Mouse (Mus musculus) large intestine, adult 2 months (tissue): ENCODE data around the gene Akap7. TPM values are rescaled to one million over a fixed set of nuclear protein-coding genes. Genes with fewer than 3 reads are reported as not detected.
A peak's percentile ranks its signal among the peaks of the same experiment; 100 is the strongest.

Source experiments
- DNase-seq: peaks from one replicate; pipeline ENCODE4 v3.0.0-alpha.2; 2012; ENCODE audit warnings: low read depth, low spot score
- WGBS: fragments of 180-500 bp; shearing (Covaris S2); methylation state at CpG from one replicate; pipeline ENCODE4 v1.1.7; 2018; 5-methylcytosine and 5-hydroxymethylcytosine counted together
- polyA plus RNA-seq: library from polyadenylated mRNA; depleted of rRNA; stranded (reverse); fragments of >200 nt; gene quantifications from 2 replicates; pipeline ENCODE4 v1.2.3, GENCODE M21; 2012

Akap7 gene
- polyA plus RNA-seq, 1 experiment: 10.4 TPM

DNA sequence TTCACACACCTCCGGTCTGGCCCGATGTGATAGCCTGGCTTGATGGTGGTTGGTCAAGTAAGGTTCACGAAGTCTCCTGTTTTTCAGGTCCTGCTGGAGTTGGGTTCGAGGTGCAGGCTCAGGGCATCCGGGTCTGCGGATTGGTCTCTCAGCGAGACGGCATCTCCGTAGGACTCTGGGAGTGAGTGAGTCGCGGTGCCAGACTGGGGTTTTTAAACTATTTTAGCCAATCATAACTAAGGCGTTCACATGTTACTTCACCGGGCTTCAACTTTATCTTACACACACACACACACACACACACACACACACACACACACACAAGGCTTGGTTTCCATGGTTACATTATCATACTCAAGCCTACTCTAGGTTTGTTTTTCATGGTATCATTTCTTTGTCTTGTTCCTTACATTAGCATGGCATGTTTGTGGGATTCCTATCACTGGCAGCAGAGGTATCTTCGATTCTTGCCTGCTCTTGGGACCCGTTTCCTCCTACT is 8.6 kb downstream of the Akap7 start:
- 97% methylated on average over 15 of the region's 15 CpGs for WGBS
- no peak for DNase-seq

DNA sequence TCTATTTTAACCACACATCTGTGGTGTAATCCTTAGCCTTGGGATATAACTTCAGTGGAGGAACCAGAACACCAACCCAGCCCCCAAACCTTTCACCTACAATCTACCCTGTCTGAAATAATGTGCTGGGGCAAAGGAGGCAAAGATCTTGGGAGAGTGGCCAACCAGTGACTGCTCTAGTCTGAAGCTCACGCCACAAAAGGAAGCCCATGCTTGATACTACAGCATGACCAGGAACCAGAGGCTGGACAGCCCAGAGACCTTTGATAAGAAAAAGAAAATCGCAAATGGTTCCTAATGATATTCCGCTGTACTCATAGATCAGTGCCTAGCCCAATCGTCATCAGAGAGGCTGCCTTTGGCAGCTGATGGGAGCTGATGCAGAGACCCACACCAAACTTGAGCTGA is 9.4 kb downstream of the Akap7 start:
- no peak for DNase-seq
- 64% methylated on average over 4 of the region's 4 CpGs for WGBS

DNA sequence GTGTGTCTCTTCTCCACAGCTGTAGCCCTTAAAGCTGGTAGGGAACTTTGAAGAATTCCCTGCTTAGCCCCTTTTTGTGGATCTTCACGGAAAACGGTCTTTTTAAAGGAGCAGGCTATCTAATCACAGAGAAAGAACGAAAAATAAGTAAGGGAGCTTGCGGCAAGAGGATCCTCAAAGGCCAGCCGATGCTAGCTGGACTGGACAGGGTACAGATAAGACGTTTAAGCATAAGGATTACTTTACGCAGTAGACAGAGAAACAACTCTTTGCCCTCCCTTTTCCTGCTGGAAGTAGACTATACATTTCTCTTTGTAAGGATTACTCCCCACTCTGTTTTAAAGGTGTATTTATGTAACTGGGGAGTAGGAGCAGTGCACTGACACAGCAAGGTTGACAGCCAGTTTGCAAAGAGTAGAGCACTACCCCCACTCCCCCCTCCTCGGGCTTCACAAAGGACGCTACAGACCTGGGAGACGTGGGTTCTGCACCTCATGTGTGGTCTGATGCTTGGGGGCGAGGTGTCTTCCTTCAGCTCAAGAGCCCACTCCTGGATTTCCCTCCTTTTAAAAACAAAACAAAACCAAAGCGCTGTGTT is 9.9 kb downstream of the Akap7 start:
- no peak for DNase-seq
- 35% methylated on average over 12 of the region's 12 CpGs for WGBS

DNA sequence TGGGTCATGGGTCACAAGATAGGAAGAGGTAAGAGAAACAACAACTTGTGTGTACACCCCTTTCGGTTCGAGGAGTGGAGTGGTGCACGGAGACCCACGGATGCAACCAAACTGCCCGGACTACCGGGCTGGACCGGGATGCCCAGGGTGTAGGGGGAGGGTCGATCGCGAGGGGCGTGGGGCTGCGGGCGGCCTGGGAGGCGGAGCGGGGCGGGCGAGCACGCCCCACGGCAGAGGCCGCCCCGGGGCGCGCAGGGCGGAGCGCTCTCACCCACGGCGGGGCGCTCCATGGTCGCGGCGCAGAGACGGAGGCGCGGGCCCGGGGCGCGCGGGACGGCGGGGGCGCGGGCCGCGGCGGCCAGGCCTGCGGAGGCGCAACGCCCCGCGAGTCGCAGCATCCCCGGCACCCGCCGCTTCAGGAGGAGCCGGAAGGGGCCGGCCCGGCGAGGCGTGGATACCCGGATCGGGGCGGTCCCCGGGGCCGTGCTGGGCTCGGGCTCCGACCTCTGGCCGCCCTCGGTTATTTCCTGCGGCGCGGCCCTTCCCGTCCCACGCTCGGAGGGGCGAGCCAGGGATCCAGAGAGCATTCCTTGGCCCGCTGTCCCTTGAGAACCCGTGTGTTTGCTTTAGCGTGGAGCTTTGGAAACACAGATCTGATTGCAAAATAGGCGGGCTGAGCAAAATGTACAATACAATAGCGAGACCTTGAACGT is 10.9 kb downstream of the Akap7 start:
- peak; percentile 35 for DNase-seq
- 1% methylated on average over 75 of the region's 81 CpGs for WGBS

DNA sequence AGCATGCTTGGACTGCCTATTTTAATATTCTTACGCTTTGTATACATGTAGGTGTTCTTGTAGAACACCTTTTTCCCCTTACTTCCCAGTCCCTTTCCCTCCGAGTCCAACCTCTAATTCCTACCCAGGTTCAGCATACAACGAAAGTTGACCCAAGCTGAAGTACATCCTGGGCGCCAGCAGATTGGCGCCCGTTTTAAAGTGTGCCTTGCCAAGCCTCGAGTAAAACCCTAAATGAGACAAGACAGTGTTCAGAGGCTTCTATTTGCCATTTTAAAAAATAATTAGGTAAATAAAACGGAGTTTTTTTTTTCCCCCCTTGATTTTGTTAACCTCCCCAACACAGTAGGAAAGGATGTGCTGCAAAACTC is 11.4 kb downstream of the Akap7 start:
- no peak for DNase-seq
- WGBS: 23% methylated on average over 8 of the region's 8 CpGs

DNA sequence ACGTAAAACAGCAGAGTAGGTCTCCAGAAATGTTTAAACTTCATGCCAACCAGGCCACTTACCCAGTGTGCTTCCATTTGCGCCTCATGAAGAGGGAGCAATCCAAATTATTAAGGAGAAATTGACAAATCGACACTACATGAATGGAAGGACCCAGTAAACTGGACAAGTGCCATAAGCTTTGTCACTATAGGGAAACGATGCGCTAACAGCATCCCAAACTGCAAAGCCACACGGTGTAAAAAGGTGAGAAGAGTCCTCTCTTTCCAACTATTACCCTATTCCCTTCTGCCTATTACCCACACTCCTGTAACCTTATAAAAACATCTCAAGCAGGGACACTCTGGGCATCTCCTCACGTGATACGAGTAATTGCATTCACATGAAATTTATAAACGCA is 11.8 kb downstream of the Akap7 start:
- DNase-seq: no peak
- 81% methylated on average over 9 of the region's 9 CpGs for WGBS

DNA sequence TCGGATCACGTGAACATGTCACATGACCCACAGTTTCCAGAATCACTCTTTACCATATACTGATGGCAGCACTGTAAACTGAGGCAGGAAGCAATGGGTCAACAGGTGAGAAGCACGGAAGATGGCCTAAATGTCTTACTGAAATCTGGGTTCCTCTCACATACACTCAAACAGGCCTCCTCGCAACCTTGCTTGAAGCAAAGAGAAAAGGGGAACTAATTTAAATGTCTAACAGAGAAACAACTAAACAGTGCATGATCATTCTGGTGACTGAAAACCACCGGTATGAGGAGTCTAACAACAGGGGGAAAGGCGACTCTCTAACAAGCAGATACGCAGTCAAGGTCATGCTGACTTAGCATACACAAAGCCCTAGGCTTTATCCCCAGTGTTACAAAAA is 12.7 kb downstream of the Akap7 start:
- WGBS: 85% methylated on average over 7 of the region's 7 CpGs
- DNase-seq: no peak

DNA sequence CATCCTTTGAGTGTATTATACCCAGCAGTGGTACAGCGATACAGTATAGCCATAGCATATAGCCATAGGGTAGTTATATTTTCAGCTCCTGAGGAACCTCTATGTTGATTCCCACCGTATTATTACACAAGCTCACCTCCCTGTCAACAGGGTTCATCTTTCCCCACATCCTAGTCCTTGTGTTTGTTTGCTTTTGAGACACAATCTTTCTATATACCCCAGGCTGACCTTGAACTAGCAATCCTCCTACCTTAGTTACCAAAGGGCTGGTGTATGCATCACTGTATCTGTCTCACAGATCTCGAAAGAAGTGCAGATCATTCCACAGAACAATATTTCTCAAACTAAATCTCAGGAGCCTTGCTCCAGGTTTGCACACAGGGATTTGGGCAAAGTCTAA is 13.9 kb downstream of the Akap7 start:
- DNase-seq: no peak
- 72% methylated on average over 3 of the region's 3 CpGs for WGBS

DNA sequence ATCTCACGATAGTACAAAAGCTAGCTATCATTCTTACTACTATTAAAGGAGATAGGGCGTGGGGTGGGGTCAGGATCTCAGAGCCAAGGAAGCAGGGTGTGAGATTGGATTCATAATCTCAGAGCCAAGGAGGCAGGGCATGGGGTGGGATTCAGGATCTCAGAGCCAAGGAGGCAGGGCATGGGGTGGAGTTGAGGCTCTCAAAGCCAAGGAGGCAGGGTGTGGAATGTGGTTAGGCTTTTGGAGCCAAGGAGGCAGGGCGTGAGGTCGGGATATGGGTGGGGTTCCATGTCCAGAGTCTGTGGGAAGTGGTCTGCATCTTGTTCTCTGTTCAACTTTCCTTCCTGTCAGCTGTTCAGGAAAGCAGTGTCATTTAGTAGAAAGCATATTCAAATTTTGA is 16.6 kb downstream of the Akap7 start:
- no peak for DNase-seq
- WGBS: 50% methylated on average over 4 of the region's 4 CpGs

DNA sequence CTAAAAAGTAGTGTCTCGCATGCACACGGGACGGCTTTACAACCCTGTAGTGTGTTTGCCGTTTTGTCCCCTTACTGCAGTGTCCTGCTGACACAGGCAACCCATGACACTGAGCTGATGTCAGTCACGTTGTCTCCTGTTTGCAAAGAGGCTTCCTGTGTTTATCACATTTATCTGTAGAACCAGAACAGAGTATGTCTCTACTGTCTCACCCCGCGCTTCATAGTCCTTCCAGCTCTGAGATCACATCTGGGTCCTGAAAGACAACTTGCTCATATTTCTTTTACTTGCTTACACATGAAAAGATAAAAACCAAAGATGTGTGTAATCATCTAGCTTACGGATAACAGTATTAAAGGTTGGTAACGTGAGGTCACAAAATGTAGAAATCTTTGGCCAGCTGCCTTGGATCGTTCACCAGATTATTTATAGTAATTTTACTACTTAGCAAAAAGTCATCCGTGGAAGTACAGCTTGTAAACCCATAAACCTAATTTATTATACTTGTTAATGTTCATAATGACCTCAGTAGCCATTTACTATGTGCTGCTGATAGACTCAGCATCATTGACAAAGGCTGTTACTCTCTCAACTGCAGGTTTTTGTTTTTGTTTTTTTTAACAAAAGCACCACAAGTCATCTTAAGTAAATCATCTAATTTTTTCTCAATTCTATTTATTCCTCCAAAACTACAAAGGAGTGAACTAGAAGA is 22.4 kb downstream of the Akap7 start:
- 66% methylated on average over 11 of the region's 11 CpGs for WGBS
- DNase-seq: no peak

DNA sequence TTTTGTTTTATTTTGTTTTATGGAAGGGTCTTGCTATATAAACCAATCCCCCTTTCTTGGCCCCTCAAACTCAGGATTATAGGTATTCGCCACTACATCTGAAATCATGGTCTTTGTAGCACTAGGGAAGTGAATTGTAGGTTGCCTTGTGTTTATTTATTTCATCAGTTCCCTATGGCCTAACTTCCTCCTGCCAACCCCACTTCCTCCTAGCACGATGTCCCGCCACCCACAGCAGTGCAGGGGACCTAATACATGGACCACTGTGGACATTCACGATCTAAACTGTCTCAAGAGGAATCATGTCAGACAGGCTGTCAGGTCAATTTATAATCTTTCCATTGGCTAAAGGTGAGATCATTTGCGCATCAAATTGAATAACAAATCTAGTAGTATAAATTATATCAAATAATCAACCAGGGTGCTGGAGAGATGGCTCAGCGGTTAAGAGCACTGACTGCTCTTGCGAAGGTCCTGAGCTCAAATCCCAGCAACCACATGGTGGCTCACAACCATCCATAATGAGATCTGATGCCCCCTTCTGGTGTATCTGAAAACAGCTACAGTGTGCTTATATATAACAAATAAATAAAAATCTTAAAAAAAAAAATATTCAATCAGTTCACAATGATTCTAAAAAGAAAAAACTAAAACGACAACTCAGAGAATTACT is 23.1 kb downstream of the Akap7 start:
- WGBS: 87% methylated on average over 8 of the region's 8 CpGs

DNA sequence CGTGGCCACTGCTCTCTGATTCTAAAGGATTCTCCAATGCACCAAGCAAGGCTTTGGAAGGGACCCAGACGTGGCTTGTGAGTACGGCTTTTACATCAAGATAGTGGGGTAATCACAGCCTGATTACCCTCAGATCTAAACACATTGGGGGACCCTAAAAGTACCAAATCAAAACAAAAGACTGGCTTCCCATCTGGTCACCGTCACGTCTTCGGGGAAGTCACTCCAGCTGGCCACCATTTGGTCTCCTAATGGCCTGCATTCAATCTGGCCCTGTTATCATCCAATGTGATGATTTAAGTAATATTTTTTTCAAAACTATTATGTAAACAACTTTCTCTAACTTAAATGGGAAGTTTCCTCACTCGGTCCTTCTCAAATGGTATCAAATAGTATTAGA is 24.3 kb downstream of the Akap7 start:
- WGBS: 79% methylated on average over 7 of the region's 7 CpGs
- no peak for DNase-seq

More for the DNA sequence above, 23.1 kb downstream of the Akap7 start:
- DNase-seq: no peak

DNA sequence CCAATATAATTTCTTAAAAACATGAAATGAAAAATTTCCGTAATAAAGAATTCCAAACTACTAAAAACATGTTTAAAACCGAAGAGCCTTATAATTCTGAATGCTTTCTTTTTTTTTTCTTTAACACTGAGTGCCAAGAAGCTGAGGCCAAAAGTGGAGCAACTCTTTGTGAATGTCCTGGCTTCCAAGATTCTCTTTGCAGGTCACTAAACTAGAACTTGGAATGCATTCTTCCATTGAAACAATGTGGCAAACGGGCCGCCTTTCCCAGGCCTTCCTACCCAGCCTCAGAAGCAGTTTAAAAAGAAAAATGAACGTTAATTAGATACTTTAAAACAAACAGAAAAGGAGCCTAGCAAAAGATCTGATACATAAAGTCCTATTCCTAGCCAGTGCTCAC is 27.5 kb downstream of the Akap7 start:
- 71% methylated on average over 5 of the region's 5 CpGs for WGBS
- no peak for DNase-seq

DNA sequence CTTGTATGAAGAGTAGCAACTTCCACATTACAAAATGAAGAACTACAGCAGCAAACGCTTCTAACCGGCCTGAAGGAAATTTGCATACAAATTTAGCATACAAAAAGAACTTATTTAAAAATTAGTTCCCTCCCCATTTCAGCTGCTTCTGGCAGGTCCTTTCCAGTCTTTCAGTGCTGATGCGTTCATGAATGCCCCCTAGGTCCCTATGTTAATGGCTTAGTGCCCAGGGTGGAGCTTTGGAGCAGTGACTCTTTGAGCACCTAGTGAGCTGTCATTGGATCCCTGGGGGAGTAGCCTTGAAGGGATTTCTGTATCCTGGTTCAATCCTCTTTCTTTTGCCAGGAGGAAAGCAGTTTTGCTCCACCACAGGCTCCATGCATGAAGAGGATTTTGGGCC is 28.3 kb downstream of the Akap7 start:
- no peak for DNase-seq
- 86% methylated on average over 3 of the region's 3 CpGs for WGBS

DNA sequence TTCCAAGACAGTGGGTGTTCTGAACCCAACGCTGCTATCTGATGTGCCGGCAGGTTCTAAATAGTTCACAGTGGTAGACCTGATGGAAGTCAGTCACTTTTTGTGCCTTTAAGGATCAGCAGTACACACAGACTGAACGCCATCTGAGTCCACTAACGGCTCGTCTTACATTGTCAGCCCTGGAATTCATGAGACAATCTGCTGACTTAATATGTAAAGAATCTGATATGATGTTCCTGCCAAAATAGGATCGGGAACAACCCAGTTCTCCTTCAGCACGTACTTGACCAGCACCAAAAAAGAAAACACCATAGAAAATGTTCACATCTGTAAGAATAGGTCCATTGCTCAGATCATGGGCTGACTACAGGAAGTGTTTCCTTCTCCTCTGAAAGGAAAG is 32.2 kb downstream of the Akap7 start:
- no peak for DNase-seq
- WGBS: 67% methylated on average over 7 of the region's 7 CpGs

DNA sequence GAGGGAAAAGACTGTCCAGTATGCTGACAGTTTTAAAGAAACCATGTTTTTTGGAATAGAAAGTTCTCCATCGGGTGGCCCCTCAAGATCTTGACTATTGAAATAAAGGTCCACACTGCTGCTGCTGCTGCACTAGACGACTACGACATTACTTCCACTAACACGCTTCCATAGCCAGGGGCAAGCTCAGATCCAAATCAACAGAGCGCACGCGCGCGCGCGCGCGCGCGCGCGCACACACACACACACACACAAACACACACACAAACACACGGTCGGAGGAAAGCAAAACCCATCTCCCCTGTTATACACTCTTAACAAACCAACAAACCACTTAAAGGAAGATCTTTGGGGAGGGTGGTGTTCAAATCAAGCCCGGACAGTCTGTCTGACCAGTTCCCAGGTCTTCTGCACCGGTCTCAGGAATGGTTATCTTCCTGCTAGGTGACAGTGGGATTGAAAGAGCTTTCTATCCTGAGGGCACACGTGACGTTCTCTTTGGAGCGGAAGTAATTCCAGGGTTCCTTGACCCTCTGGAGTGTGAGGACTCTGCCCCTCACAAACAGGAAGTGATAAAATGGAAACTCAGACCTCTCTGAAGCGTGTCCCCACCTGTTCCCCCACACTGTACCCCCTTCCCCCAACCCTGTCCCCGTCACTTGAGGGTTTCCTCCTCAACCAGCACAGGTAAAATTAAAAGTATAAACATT is 32.9 kb downstream of the Akap7 start:
- no peak for DNase-seq
- 92% methylated on average over 26 of the region's 26 CpGs for WGBS

DNA sequence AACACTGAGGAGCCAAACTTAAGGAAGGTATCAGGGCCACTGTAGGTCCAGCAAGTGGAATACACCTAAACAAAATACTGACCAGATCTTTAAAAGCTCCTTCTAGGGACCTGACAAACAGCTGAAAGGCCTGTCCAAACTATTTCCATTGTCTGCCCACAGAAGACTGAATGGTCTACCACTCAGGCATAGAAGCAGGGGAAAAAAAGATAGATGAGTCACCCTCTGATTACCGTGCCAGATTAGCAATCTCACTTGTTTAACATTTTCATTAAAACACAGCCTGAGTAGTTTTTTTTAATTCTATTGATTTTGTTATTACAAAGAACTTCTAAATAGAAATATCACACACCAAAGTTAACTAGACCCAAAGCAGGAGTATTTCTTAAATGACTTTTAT is 33.9 kb downstream of the Akap7 start:
- no peak for DNase-seq
- 44% methylated on average over 1 of the region's 1 CpGs for WGBS

DNA sequence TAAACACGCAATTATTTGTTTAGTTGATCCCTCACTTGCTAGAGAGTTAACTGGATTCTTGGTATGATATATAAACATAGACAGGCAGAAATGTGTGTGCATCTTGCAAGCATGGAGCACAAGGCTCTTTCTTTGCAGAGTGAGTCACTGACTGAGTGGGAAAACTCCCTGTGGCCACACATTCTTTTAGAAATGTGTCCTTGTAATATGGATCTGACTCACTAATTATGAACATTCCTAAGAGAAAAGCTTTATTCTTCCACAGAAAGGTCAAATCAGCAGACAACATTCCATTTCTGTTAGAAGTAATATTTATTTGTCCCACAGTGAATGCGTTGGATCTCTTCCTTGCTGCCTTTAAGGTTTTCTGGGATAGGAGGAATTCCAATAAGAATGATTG is 35.9 kb downstream of the Akap7 start:
- WGBS: 77% methylated on average over 2 of the region's 2 CpGs
- DNase-seq: no peak

DNA sequence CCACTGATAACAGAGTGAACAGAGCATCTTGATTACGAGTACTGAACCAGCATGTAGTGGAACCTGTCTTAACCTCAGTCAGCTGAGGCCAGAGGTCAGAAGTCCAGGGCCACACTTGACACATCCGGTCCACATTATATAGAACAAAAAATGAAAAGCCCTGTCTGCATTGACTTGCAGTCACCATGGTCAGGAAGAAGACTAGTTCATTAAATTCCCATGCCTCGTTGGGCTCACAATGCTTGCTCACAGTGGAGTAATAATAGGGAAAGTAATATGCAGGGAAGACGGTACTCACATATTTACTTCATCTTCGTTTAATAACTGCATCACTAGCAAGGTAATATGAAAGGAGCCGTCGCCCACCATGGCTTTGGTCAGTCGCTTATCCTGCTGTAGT is 36.5 kb downstream of the Akap7 start:
- WGBS: 83% methylated on average over 8 of the region's 8 CpGs
- no peak for DNase-seq
